Mouse (Mus musculus): ENCODE measurements around the gene Sgms1. TPM values are rescaled to one million over a fixed set of nuclear protein-coding genes. Genes with fewer than 3 reads are reported as not detected.

Gene Sgms1
- polyA plus RNA-seq, 1 experiment, result 14.6 TPM

GRCm38 (mm10) chr19:32391441-32391840, 1.9 kb upstream of the Sgms1 start:
- Histone ChIP-seq H3K27ac (replicated peaks; ENCODE audit: low read depth, low read length) (no peak overlapping the region), H3K4me3 (ENCODE audit: insufficient read depth, low read depth, low read length) (no peak overlapping the region), H3K4me1 (ENCODE audit: control insufficient read depth, insufficient read depth, insufficient read length, low read length) (no peaks in the 10 kb centered on the region)

GRCm38 (mm10) chr19:32390116-32390515, 602 bp upstream of the Sgms1 start:
- no peak overlapping the region for H3K27ac ChIP-seq (replicated peaks; ENCODE audit: low read depth, low read length)
- peak overlapping the region; percentile 94; the same call in 1 of the 2 replicates for H3K4me3 ChIP-seq (ENCODE audit: insufficient read depth, low read depth, low read length)
- 0 out of 2 replicates have a peak, but pooled peaks cover 2% of the 10 kb centered on the region for H3K4me1 ChIP-seq (ENCODE audit: control insufficient read depth, insufficient read depth, insufficient read length, low read length)

- H3K4me1 ChIP-seq (ENCODE audit: control insufficient read depth, insufficient read depth, insufficient read length, low read length), result 0 out of 2 replicates have a peak, but pooled peaks cover 2% of the 10 kb centered on the region
- peak overlapping the region; percentile 87 for H3K4me3 ChIP-seq (ENCODE audit: insufficient read depth, low read depth, low read length)
- peak overlapping the region; percentile 97 for H3K27ac ChIP-seq (replicated peaks; ENCODE audit: low read depth, low read length)
Observed at GRCm38 (mm10) chr19:32388191-32388921, 1.2 kb downstream of the Sgms1 start.

- Histone ChIP-seq H3K4me1 (ENCODE audit: control insufficient read depth, insufficient read depth, insufficient read length, low read length) (0 out of 2 replicates have a peak, but pooled peaks cover 2% of the 10 kb centered on the region), H3K27ac (replicated peaks; ENCODE audit: low read depth, low read length) (peak overlapping the region; percentile 81), H3K4me3 (ENCODE audit: insufficient read depth, low read depth, low read length) (peak overlapping the region; percentile 87)
Observed at GRCm38 (mm10) chr19:32387403-32388190, 1.9 kb downstream of the Sgms1 start.

- 0 out of 2 replicates have a peak, but pooled peaks cover 2% of the 10 kb centered on the region for H3K4me1 ChIP-seq (ENCODE audit: control insufficient read depth, insufficient read depth, insufficient read length, low read length)
- peak overlapping the region; percentile 48 for H3K27ac ChIP-seq (replicated peaks; ENCODE audit: low read depth, low read length)
- H3K4me3 ChIP-seq (ENCODE audit: insufficient read depth, low read depth, low read length), result peak overlapping the region; percentile 87
Observed at GRCm38 (mm10) chr19:32386556-32387402, 2.7 kb downstream of the Sgms1 start.

- Histone ChIP-seq H3K27ac (replicated peaks; ENCODE audit: low read depth, low read length) (no peak overlapping the region), H3K4me3 (ENCODE audit: insufficient read depth, low read depth, low read length) (no peak overlapping the region), H3K4me1 (ENCODE audit: control insufficient read depth, insufficient read depth, insufficient read length, low read length) (peaks cover 11% of the 10 kb centered on the region; the same call in 1 of the 2 replicates)
Observed at GRCm38 (mm10) chr19:32383738-32384137, 5.8 kb downstream of the Sgms1 start.

GRCm38 (mm10) chr19:32381511-32381961, 8.0 kb downstream of the Sgms1 start:
- Histone ChIP-seq H3K27ac (replicated peaks; ENCODE audit: low read depth, low read length) (no peak overlapping the region), H3K4me3 (ENCODE audit: insufficient read depth, low read depth, low read length) (no peak overlapping the region), H3K4me1 (ENCODE audit: control insufficient read depth, insufficient read depth, insufficient read length, low read length) (peaks cover 28% of the 10 kb centered on the region)

- Histone ChIP-seq H3K4me1 (ENCODE audit: control insufficient read depth, insufficient read depth, insufficient read length, low read length) (peaks cover 32% of the 10 kb centered on the region), H3K27ac (replicated peaks; ENCODE audit: low read depth, low read length) (no peak overlapping the region), H3K4me3 (ENCODE audit: insufficient read depth, low read depth, low read length) (no peak overlapping the region)
Observed at GRCm38 (mm10) chr19:32380748-32381147, 8.8 kb downstream of the Sgms1 start.

GRCm38 (mm10) chr19:32379239-32379920, 10.1 kb downstream of the Sgms1 start:
- Histone ChIP-seq H3K4me1 (ENCODE audit: control insufficient read depth, insufficient read depth, insufficient read length, low read length) (peaks cover 34% of the 10 kb centered on the region), H3K27ac (replicated peaks; ENCODE audit: low read depth, low read length) (no peak overlapping the region), H3K4me3 (ENCODE audit: insufficient read depth, low read depth, low read length) (no peak overlapping the region)

- H3K4me1 ChIP-seq (ENCODE audit: control insufficient read depth, insufficient read depth, insufficient read length, low read length), result peaks cover 36% of the 10 kb centered on the region
- H3K4me3 ChIP-seq (ENCODE audit: insufficient read depth, low read depth, low read length), result no peak overlapping the region
- H3K27ac ChIP-seq (replicated peaks; ENCODE audit: low read depth, low read length), result no peak overlapping the region
Observed at GRCm38 (mm10) chr19:32378581-32378980, 10.9 kb downstream of the Sgms1 start.

GRCm38 (mm10) chr19:32377701-32378325, 11.7 kb downstream of the Sgms1 start:
- Histone ChIP-seq H3K4me1 (ENCODE audit: control insufficient read depth, insufficient read depth, insufficient read length, low read length) (peaks cover 38% of the 10 kb centered on the region), H3K4me3 (ENCODE audit: insufficient read depth, low read depth, low read length) (no peak overlapping the region), H3K27ac (replicated peaks; ENCODE audit: low read depth, low read length) (no peak overlapping the region; the same call in 1 of the 2 replicates)

GRCm38 (mm10) chr19:32376886-32377535, 12.5 kb downstream of the Sgms1 start:
- H3K27ac ChIP-seq (replicated peaks; ENCODE audit: low read depth, low read length), result peak overlapping the region; percentile 58
- peaks cover 41% of the 10 kb centered on the region for H3K4me1 ChIP-seq (ENCODE audit: control insufficient read depth, insufficient read depth, insufficient read length, low read length)
- H3K4me3 ChIP-seq (ENCODE audit: insufficient read depth, low read depth, low read length), result no peak overlapping the region

- Histone ChIP-seq H3K4me1 (ENCODE audit: control insufficient read depth, insufficient read depth, insufficient read length, low read length) (peaks cover 41% of the 10 kb centered on the region), H3K27ac (replicated peaks; ENCODE audit: low read depth, low read length) (no peak overlapping the region), H3K4me3 (ENCODE audit: insufficient read depth, low read depth, low read length) (no peak overlapping the region)
Observed at GRCm38 (mm10) chr19:32376054-32376453, 13.5 kb downstream of the Sgms1 start.

Data from brown adipose tissue, adult 24 weeks (tissue).